Mouse (Mus musculus) kidney, postnatal 4 days (tissue): ENCODE data around the gene Coro2b.
A peak's percentile ranks its signal among the peaks of the same experiment; 100 is the strongest.

ENCODE experiments used
- DNase-seq, 2 experiments: peaks; one replicate each; pipeline ENCODE4 v3.0.0; 2021; ENCODE audit warnings: mixed read lengths in 2 of 2

Coro2b gene

DNA sequence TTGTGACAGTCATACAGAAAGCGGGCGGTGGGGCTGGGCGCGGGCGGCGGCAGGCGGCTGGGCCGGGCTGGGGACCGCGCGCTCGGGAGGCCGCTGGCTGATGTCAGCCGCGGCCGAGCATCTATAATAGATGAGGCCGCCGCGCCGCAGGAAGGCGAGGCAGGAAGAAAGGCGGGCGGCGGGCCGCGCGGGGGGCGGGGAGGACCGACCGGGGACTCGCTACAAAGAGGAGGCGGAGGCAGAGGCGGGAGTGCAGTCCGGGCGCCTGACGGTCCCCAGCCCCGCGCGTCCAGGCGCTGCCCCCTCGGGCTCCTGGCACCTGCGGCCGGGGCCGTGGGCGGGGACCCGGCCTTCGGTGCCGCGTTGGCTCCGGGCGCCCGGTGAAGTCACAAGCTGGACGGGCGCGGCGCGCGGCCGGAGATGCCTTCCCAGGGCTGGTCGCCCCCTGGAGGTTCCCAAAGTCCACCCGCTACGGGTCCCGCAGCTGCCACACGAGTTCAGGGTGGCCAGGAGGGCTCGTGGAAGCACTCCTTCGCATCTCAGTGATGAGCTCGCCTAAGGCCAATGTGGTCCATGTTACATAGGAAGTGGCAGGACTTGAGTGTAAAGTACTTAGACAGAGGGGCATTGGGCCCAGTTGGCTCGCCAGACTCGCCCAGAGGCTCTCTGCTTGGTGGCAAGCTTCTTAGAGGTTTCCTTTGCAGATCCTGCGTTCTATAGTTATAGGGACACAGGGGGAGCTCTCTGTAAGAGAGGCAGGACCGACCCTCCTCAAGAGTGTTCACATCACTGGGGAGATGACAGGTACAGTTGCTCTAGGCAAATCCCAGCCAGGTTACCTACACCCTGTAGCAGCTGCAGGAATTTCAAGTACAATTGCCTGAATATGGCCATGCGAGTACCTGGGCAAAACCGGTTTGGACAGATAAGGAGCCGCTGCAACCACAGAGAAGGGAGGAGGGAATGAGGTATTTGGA, at the start of gene Coro2b:
TSS of gene Coro2b (minus strand) at position 390 of the 977 bp plus-strand sequence.
- peak; percentile 84 to 89 for DNase-seq

DNA sequence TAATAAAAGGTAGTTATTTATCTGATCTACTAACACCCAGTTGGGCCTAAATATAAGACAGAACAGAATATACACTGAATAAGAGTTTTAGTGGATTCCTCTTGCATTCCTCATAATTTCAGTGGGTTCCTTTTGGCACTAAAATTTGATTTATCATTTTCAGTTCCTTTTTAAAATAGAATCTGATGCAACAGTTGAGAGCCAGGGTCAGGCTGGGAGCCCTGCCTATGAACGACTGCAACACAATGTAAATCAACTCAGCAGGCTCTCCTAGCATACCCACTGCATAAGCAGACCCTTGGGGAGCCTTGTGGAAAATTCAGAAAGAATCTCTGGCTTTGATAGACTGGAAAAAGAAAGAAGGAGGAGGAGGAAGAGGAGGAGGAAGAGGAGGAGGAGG, 40.7 kb upstream of the Coro2b start:
- peak in 1 of 2 experiments; percentile 29 for DNase-seq

DNA sequence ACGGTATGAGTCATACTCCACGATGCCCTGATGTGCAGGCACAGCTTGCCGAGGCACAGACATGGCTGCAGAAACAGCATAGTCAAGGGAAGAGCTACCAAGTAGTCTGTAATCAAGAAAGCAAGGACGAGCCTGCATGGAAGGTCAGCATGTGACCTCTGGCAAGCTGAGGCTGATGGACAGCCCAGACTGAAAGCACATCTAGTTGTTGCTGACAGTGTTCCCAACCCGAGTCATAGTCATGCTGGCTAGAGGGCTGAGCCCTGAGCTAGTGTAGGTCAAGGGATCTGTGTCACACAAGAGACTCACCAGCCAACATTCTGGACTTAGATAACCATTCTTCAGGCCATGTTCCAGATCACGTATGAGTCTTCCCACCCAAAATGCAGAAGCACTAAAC, 32.3 kb upstream of the Coro2b start:
- no peak for DNase-seq

DNA sequence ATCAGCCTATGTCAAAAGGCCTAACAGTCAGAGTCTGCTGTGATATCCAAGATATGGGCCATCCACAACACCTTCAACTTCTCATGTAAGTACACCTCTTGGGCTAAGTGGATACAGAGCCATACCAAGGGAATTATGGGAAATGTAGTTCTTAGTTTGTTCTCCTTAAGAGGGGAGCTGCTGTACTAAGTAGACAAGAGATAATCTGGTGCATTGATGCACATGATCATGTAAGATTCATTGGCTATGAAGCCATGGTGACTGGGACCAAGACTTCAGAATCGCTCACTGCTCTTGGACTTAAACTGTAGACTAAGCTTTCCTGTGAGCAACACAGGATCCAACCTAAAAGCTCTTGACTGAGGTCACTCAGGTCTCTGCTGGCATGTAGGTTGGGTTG, 31.0 kb upstream of the Coro2b start:
- no peak for DNase-seq

- DNase-seq: no peak
Measured at GRCm38 (mm10) chr9:62562236-62562635, 25.4 kb upstream of the Coro2b start.

DNA sequence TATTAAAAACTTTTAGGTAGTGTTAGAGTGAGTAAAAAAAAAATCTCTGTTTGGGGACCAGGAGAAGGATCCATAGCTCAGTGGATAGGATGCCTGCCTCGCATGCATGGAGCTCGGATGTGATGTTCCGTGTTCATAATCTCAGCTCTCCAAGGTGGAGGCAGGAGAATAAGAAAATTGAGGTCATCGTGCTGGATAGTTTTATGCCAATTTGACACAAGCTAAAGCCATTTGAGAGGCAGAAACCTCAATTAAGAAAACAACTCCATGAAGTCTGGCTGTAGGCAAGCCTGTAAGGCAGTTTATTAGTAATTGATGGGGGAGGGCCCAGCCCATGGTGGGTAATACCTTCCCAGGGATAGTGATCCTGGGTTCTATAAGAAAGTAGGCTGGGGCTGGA, 23.6 kb upstream of the Coro2b start:
- DNase-seq: no peak

DNA sequence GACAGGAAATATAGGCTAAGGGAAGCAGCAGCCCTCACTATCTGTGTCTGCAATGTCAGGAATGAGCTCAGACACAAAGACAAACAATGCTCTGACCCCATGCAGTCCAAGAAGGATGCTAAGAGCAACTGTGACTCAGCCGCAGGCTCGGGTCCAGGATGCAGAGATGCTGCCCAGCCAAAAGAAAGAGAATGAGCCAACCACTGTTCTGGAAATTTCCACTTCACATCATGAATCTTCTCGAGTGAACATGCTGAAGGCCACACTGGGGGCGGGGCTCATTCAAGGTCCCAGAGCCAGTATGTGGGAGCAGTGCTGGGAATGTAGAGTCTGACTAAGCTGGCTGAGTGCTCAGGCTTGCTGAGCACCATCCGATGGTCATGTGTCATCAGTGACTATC, 23.2 kb upstream of the Coro2b start:
- peak; percentile 77 to 87 for DNase-seq

- no peak for DNase-seq
Measured at GRCm38 (mm10) chr9:62559446-62559845, 22.6 kb upstream of the Coro2b start.

DNA sequence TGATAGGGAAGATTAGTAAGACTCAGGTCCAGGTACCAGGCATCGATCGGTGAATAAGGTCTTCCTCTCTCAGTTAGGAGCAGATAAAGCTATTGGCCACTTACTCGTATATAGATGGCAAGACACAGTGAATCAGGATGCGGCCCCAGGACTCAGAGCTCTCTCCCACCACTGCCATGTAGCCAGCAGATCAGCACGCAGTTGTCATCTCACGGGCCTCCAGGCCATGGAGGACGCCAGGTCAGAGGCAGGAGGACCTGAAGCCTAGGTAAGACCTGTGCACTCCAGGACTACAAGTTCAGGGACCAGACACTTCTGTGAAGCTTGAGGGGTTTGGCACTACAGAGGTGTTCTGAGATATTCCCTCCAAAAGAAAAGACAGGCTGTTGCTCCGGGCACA, 21.2 kb upstream of the Coro2b start:
- no peak for DNase-seq

- no peak for DNase-seq
Measured at GRCm38 (mm10) chr9:62556748-62557147, 19.9 kb upstream of the Coro2b start.

GRCm38 (mm10) chr9:62555258-62555856, 18.5 kb upstream of the Coro2b start:
- peak in 1 of 2 experiments; percentile 54 for DNase-seq

GRCm38 (mm10) chr9:62554606-62555005, 17.8 kb upstream of the Coro2b start:
- DNase-seq: no peak

GRCm38 (mm10) chr9:62553366-62553940, 16.6 kb upstream of the Coro2b start:
- peak; percentile 84 to 85 for DNase-seq

GRCm38 (mm10) chr9:62551531-62551930, 14.7 kb upstream of the Coro2b start:
- no peak for DNase-seq

DNA sequence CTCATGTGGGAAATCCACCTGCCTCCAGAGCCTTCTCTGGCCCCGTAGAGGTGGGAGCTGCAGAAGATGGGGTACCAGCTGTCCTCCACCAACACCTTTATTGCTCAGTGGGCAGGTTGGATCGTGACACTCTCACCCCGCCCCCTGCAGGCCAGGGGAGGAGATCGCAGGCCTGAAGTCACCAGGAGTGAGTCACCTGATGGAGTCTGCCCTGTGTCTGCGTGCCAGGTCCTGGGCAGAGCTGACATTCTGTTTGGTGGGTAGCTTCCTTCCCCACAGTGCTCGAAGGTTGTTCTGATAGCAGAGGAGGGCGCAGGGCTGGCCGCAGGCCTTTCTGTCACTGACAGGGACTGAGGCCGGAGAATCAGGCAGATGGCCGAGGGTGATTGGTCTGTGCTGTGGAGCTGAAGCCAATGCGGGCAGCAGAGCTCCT, 13.8 kb upstream of the Coro2b start:
- DNase-seq: peak; percentile 79 to 84

DNA sequence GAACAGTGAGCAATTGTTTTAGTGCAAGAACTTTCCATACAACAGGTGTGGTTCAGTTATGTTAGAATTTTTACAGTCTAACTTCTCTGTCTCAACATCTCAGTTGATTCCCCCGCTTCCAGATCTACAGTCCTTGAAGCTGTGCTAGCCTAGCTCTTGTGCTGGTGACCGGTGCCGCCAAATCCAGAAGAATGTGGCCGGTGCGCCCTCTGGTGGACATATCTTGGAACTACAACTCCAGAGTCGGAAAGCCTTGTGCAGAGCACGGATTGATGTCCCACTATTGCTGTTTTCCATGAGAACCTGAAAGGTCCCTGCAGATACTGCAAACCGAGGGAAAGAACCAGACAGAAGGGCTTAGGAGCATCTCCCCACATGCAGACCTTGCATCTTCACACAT, 13.0 kb upstream of the Coro2b start:
- DNase-seq: peak; percentile 93

DNA sequence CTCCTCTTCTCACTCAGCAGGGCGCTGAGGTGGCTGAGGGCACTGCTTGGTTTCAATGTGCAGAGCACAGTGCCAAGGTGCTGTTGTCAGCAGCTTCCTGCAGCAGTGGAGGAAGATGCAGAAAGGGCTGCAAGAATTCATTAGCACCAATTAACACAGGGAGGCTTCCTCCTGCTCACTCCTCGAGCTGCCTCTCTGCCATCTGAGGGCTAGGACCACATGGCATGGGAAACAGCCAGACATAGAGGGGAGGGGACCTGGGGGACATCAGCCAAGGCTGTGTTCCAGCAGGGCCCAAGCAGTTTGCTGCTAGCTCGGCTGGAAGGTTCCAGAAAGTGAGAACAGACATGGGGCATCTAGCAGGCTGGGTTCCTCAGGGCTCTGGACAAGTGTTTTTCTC, 10.6 kb upstream of the Coro2b start:
- no peak for DNase-seq

- DNase-seq: no peak
Measured at GRCm38 (mm10) chr9:62544856-62545255, 8.0 kb upstream of the Coro2b start.

GRCm38 (mm10) chr9:62543878-62544277, 7.0 kb upstream of the Coro2b start:
- DNase-seq: no peak

DNA sequence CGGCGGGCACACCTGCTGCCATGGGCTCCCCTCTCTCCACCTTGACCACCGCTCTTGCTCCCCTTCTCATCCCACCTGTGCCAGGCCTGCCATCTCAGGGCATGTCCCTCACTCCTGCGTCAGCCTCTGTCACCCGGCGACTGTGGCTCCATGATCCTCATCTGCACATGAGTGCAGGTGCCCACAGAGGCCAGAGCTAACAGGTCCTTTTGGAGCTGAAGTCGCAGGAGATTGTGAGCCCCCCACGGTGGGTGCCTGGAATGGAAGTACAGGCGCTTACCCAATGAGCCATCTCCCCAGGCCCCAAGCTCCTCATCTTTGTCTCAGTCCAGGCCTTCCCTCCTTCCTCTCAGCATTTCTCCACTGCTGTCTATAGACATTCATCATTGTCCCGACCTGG, 4.8 kb upstream of the Coro2b start:
- no peak for DNase-seq

DNA sequence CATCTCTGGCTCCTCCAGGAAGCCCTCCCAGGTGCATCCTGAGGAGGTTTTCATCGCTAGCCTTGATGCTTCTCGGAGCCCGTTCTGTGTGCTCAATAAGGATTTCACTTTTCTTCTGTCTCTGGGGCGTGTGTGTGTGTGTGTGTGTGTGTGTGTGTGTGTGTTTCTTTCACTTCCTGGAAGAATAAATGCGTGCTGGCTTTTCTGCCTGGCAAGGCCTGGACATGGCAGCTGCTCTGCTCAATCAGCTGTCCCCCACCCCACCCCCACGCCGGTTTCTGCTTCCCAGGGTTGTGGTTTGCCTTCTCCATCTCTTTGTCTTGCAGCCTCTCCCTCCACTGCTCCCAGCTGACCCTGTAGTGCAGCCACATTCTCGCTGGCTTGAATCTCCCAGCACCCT, 4.3 kb upstream of the Coro2b start:
- peak; percentile 50 to 67 for DNase-seq

GRCm38 (mm10) chr9:62540736-62541135, 3.9 kb upstream of the Coro2b start:
- peak; percentile 30 to 49 for DNase-seq

GRCm38 (mm10) chr9:62540166-62540565, 3.3 kb upstream of the Coro2b start:
- no peak for DNase-seq

- no peak for DNase-seq
Measured at GRCm38 (mm10) chr9:62539251-62539711, 2.4 kb upstream of the Coro2b start.
